Mouse (Mus musculus) erythroblast, embryonic 14.5 days (primary cell): Measurements from ENCODE around the gene Mink1. TPM values are rescaled to one million over a fixed set of nuclear protein-coding genes. Genes with fewer than 3 reads are reported as not detected.
A peak's percentile ranks its signal among the peaks of the same experiment; 100 is the strongest.

Experiments
- H3K27me3 ChIP-seq: 2 replicates; pipeline ENCODE4 v1.6.1; 2012; ENCODE audit warnings: inconsistent platforms; ENCODE audit not compliant: control insufficient read depth
- H3K36me3 ChIP-seq: 2 replicates; pipeline ENCODE4 v1.6.1; 2012; ENCODE audit warnings: mild to moderate bottlenecking, inconsistent platforms; ENCODE audit not compliant: control insufficient read depth
- H3K4me1 ChIP-seq: 2 replicates; pipeline ENCODE4 v1.6.1; 2012; ENCODE audit warnings: inconsistent platforms; ENCODE audit not compliant: control insufficient read depth
- H3K4me3 ChIP-seq: replicated peaks from 2 replicates; pipeline ENCODE3; 2012; ENCODE audit warnings: moderate library complexity, mild to moderate bottlenecking, inconsistent platforms
- H3K9me3 ChIP-seq: 2 replicates; pipeline ENCODE4 v1.6.1; 2012; ENCODE audit warnings: low read length, inconsistent platforms, mixed read lengths; ENCODE audit not compliant: control insufficient read depth
- GATA1 ChIP-seq: IDR thresholded peaks from 2 replicates; pipeline ENCODE4 v1.6.1; 2012; ENCODE audit warnings: low read length, inconsistent platforms, mixed read lengths
- TAL1 ChIP-seq: IDR thresholded peaks from 3 replicates; pipeline ENCODE4 v1.6.1; 2012; ENCODE audit warnings: low read length, inconsistent platforms, mixed read lengths
- polyA plus RNA-seq: library from polyadenylated mRNA; stranded (reverse); fragments of >175 nt; gene quantifications from 2 replicates; pipeline ENCODE4 v1.2.3, GENCODE M21; 2012

Gene Mink1
- polyA plus RNA-seq, 1 experiment, result 1.2 TPM

- Histone ChIP-seq H3K27me3 (peaks cover 48% of the 10 kb centered on the region), H3K36me3 (no peaks in the 10 kb centered on the region), H3K4me3 (no peak overlapping the region), H3K4me1 (peaks cover 12% of the 10 kb centered on the region), H3K9me3 (no peaks in the 10 kb centered on the region)
- no peak for TF ChIP-seq TAL1
- no peak for TF ChIP-seq GATA1
Measured at GRCm38 (mm10) chr11:70541415-70541814, 21.3 kb upstream of the Mink1 start.

GRCm38 (mm10) chr11:70544496-70544895, 18.2 kb upstream of the Mink1 start:
- Histone ChIP-seq H3K4me1 (peaks cover 12% of the 10 kb centered on the region), H3K36me3 (no peaks in the 10 kb centered on the region), H3K4me3 (no peak overlapping the region), H3K27me3 (peaks cover 39% of the 10 kb centered on the region), H3K9me3 (no peaks in the 10 kb centered on the region)
- no peak for TF ChIP-seq GATA1
- TF ChIP-seq TAL1, result no peak

GRCm38 (mm10) chr11:70551526-70551925, 11.2 kb upstream of the Mink1 start:
- no peak overlapping the region for H3K4me3 ChIP-seq
- H3K9me3 ChIP-seq, result no peaks in the 10 kb centered on the region
- peaks cover 12% of the 10 kb centered on the region for H3K27me3 ChIP-seq
- no peaks in the 10 kb centered on the region; the same call in 1 of the 2 replicates for H3K36me3 ChIP-seq
- TF ChIP-seq GATA1 (no peak), TAL1 (no peak)
- H3K4me1 ChIP-seq, result no peaks in the 10 kb centered on the region

DNA sequence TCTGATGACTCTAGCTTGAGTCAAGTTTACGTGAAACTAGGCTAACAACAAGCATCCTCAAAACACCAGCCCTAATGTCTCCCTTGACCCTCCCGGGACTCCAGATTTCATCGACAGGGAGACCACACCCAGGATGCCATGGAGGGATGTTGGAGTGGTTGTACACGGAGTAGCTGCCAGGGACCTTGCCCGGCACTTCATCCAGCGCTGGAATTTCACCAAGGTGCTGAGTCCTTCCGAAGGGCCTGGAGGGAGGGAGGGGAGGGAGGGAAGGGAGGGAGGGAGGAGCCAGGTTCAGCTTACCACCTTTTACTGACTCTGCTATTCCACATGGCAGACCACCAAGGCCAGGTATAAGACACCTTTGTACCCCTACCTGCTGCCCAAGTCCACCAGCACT, 8.7 kb upstream of the Mink1 start:
- H3K4me1 ChIP-seq, result no peaks in the 10 kb centered on the region
- no peaks in the 10 kb centered on the region for H3K9me3 ChIP-seq
- H3K36me3 ChIP-seq, result no peaks in the 10 kb centered on the region; the same call in 1 of the 2 replicates
- H3K27me3 ChIP-seq, result peaks cover 12% of the 10 kb centered on the region
- no peak overlapping the region for H3K4me3 ChIP-seq
- TF ChIP-seq TAL1, result no peak

GRCm38 (mm10) chr11:70557545-70557944, 5.1 kb upstream of the Mink1 start:
- TF ChIP-seq TAL1 (no peak), GATA1 (no peak)
- Histone ChIP-seq H3K9me3 (no peaks in the 10 kb centered on the region), H3K4me1 (peaks cover 8% of the 10 kb centered on the region), H3K27me3 (peaks cover 12% of the 10 kb centered on the region), H3K4me3 (no peak overlapping the region), H3K36me3 (no peaks in the 10 kb centered on the region; the same call in 1 of the 2 replicates)

- TF ChIP-seq TAL1 (no peak), GATA1 (no peak)
- Histone ChIP-seq H3K4me1 (peaks cover 40% of the 10 kb centered on the region), H3K4me3 (peak overlapping the region; percentile 85), H3K36me3 (peaks cover under 1% of the 10 kb centered on the region), H3K9me3 (no peaks in the 10 kb centered on the region), H3K27me3 (no peaks in the 10 kb centered on the region)
Measured at GRCm38 (mm10) chr11:70561937-70562286, 769 bp upstream of the Mink1 start.

- Histone ChIP-seq H3K4me3 (peak overlapping the region; percentile 85), H3K4me1 (peaks cover 42% of the 10 kb centered on the region)
- TF ChIP-seq GATA1 (no peak), TAL1 (no peak)
Measured at GRCm38 (mm10) chr11:70562995-70563469, 351 bp downstream of the Mink1 start.

DNA sequence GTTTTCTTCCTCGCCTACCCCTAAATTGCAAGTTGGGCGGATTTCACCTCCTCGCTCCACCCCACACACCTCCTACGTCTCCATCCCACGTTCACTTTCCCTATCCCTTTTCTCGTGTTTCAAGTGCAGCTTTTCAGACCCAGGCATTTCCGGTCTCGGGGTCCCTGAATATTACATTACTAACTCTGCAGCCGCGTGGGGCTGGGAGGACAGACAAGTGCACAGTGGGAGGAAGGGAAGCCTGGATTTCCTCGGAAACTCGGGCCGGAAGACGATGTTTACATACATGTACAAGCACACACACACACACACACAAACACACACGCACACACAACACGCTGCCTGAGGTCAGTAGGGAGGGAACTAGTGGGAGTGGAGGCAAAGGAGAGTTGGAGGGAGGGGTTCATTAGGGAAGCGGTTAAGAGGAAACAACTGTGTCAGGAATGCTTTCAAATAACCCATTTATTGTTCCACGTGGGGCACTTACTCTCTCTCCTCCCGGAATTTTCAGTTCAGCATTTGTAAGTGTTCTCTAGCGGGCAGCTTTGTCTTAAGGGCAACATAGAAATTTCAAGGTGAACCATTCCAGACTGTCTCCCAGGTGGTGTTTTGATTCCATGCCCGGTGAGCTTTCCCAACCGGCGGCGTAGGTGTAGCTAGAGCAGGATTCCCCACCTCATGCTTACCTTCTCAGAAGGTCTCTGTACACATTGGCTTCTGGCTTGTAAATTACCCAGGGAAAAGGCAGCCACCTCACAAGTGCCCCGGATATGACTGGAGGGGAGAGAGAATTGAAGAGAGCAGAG, 992 bp downstream of the Mink1 start:
- no peak for TF ChIP-seq TAL1
- TF ChIP-seq GATA1, result no peak
- Histone ChIP-seq H3K27me3 (no peaks in the 10 kb centered on the region), H3K4me3 (peak overlapping the region; percentile 85), H3K9me3 (no peaks in the 10 kb centered on the region), H3K4me1 (peaks cover 44% of the 10 kb centered on the region), H3K36me3 (peaks cover 13% of the 10 kb centered on the region)

More at GRCm38 (mm10) chr11:70562995-70563469, 351 bp downstream of the Mink1 start:
- Histone ChIP-seq H3K9me3 (no peaks in the 10 kb centered on the region), H3K27me3 (no peaks in the 10 kb centered on the region), H3K36me3 (peaks cover 9% of the 10 kb centered on the region)

- Histone ChIP-seq H3K36me3 (peaks cover 13% of the 10 kb centered on the region), H3K27me3 (no peaks in the 10 kb centered on the region), H3K4me1 (peaks cover 46% of the 10 kb centered on the region), H3K4me3 (peak overlapping the region; percentile 85), H3K9me3 (no peaks in the 10 kb centered on the region)
- TF ChIP-seq GATA1, result no peak
- no peak for TF ChIP-seq TAL1
Measured at GRCm38 (mm10) chr11:70564276-70564873, 1.7 kb downstream of the Mink1 start.
